Mouse (Mus musculus) activated CD4-positive, CD25-positive, alpha-beta regulatory T cell, adult 4 months (primary cell): ENCODE results near the gene Ginm1. TPM values are rescaled to one million over a fixed set of nuclear protein-coding genes. Genes with fewer than 3 reads are reported as not detected.

Experiments
- ATAC-seq: one replicate; pipeline ENCODE4 v1.8.0; 2017
- polyA plus RNA-seq, 2 experiments: library from polyadenylated mRNA; unstranded; fragments of 100-300 nt; shearing (Covaris generic); gene quantifications; one replicate each; pipeline ENCODE4 v1.2.1; 2017

The Ginm1 gene
- 10 to 100 TPM; 60.7 to 68.8 TPM for polyA plus RNA-seq

DNA sequence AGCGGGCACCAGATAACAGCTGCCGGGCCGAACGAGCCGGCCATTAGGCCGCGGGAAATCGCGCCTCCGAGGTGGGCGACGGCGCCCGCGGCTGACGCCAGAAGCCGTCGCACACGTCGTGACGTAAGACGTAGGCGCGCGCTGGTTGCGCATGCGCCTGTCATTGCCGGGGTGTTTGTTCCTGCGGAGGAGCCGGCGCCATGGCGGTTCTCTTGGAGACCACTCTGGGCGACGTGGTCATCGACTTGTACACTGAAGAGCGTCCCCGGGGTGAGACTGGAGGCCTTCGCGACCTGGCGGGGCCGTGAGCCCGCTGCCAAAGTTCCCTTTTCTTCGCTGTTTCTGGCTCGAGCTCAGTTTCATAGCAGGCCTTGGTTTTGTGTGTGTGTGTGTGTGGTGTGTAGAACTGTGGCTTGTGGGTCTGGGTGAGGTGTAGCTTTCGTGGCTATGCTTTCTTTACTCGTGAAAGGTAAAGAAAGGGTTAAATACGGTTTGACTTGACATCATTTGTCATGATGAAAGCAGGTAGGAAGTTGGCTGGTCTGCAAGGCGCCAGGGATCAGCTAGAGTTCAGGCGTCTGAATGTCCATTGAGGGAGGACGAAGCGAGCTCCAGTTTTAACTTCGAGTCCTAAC lies at the start of gene Ginm1, which contains the start of gene Ppil4:
Ginm1 (minus strand) TSS at position 74 of the 635 bp plus-strand sequence.
Ppil4 (plus strand) TSS at position 141 of the 635 bp plus-strand sequence.
- ATAC-seq, result peak; percentile 83

DNA sequence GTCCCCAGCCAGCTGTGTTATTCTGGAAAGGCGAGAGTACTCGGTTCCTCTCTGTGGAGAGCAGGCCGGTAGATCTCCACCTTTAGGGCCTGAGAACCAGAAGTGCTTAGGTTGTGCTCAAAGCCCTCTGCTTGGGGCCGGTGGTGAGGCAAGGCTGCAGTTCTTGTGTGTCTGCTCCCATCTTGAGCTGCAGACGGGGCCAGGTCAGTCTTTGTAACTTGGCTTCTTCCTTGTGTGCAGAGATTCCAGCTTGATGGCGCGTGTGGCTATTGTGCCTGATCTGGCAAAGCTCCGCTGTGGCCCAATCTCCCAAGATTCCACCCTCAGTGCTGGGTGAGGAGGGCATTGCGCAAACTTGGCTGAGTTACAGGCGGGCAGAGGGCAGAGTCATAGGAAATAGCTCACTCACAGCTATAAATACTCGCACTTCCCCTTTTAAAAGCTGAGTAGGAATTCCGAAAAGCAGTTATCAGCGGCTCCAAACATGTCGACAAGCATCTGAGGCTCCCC lies 49.0 kb upstream of the Ginm1 start:
- no peak for ATAC-seq

GRCm38 (mm10) chr10:7840785-7841184 lies 48.2 kb upstream of the Ginm1 start:
- no peak for ATAC-seq

- no peak for ATAC-seq
Measured at GRCm38 (mm10) chr10:7840353-7840733, 47.7 kb upstream of the Ginm1 start.

- peak; percentile 55 for ATAC-seq
Measured at GRCm38 (mm10) chr10:7839551-7840352, 47.1 kb upstream of the Ginm1 start.

DNA sequence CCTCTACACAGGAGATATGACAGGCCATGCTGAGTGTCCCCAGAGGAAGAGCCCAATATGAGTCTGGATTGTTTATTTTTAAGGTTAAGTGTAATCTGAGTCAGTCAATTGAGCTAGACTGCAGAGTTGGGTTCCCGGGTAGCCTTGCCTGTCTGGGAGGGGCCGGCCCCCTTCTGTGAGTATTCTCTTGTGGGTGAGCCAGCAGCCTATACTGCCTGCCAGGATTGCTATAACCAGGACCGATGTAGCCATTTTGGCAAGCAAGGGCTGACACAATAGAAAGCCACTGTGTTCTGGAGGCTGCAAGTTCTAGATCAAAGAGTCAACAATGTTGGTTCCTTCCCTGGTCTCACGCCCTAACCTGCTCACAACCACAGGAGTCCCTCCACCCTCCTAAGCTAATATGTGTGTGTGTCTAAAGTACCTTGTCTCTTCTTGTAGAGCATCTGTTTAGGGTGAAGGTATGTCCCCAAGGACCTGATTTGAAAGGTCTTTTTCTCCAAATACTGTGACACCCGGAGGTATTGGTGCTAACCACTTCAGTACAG lies 46.3 kb upstream of the Ginm1 start:
- ATAC-seq, result peak; percentile 27

GRCm38 (mm10) chr10:7838036-7838435 lies 45.4 kb upstream of the Ginm1 start:
- ATAC-seq, result no peak

DNA sequence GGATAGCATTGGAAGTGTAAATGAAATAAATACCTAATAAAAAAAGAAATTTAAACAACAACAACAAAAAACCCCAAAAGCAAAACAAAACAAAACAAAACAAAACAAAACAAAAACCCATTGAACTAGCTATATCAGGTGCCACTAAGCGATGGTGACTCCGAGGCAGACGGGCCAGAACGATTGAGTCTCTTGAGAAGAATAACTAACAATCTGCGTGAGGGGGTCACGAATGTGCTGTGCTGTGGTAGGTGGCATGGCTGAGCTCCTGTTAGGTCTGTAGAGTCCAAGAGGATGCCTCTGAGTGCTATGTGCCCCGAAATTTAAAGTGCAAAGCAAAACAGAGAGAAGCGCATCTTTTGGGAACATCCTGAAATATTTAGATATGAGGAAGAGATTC lies 44.8 kb upstream of the Ginm1 start:
- no peak for ATAC-seq

DNA sequence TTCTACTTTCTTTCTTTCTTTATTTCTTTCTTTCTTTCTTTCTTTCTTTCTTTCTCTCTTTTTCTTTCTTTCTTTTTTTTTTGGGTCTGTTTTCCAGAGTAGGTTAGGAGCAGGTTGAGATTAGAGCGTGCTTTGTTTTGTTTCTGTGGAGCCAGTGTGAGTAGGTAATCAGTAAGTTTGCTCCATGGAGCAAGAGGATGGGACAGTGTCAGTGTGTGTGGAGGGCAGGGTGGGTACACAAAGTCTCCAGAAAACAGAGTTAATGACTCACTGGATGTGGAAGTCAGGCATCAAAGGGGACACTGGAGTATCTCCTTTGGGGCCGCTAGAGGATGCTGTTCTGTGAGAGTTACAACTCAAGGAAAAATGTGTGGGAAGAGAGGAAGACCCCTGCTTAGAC lies 44.3 kb upstream of the Ginm1 start:
- no peak for ATAC-seq

GRCm38 (mm10) chr10:7834671-7835225 lies 42.1 kb upstream of the Ginm1 start:
- no peak for ATAC-seq

DNA sequence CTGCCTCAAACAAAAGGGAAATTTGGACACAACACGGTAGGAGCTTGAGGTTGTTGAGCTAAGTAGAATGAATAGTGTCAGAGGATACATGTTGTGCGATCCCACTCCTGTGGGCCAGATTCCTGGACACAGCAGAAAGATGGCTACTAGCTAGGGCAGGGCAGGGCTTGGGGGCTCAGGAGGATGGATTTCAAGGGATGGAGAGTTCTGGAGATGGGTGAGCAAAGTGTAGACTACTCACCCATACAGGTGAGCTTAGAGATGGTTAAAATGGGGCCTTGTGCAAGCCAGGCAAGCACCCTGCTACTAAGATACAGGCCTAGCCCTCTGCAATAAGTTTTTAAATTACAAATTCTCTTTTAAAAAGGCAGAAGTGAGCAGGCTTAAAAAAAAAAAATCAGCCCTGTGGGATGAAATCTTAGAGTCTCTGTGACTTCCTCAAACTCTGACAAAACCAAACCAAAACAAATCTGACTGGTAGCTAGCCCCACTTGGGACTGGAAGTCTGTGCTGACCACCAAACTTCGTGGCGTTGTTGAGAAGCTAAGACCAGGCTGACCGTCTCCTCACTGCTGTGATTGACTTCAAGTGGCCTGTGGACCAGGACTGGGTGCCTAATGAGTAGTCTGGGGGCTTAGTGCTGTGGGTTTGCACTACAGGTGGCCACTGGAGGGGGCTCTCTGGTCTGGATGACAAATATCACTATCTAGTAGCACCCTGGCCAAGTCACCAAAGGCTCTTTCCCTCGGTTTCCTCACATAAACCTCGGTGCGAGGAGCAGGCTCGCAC lies 40.9 kb upstream of the Ginm1 start:
- no peak for ATAC-seq

- peak; percentile 84 for ATAC-seq
Measured at GRCm38 (mm10) chr10:7832171-7832676, 39.6 kb upstream of the Ginm1 start, which contains the start of gene Zc3h12d. Gene Zc3h12d, plus strand, starts transcription at chr10:7832470.

GRCm38 (mm10) chr10:7826106-7826505 lies 33.5 kb upstream of the Ginm1 start:
- peak; percentile 43 for ATAC-seq

DNA sequence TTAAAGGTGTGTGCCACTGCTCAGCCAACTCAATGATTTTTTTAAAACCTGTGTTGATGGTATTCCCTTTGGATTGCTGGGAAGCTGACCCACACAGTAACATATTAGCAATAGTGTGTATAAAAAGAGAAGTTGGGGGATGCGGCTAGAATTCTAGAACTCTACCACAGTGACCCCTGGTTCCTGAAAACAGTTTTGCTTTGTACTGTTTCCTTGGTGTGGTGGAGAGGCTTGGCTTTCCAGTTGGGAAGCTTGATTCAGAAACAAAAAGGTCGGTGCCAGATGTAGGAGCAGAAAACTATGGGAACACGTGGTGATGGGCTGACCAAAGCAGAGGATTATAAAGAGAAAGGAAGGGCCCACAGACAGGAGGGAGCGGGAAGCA lies 32.6 kb upstream of the Ginm1 start:
- ATAC-seq, result no peak

- ATAC-seq, result peak; percentile 90
Measured at GRCm38 (mm10) chr10:7824663-7825280, 32.1 kb upstream of the Ginm1 start.

GRCm38 (mm10) chr10:7821981-7822380 lies 29.4 kb upstream of the Ginm1 start:
- no peak for ATAC-seq

- ATAC-seq, result no peak
Measured at GRCm38 (mm10) chr10:7820171-7820570, 27.5 kb upstream of the Ginm1 start.

GRCm38 (mm10) chr10:7819603-7820002 lies 27.0 kb upstream of the Ginm1 start:
- ATAC-seq, result peak; percentile 34

DNA sequence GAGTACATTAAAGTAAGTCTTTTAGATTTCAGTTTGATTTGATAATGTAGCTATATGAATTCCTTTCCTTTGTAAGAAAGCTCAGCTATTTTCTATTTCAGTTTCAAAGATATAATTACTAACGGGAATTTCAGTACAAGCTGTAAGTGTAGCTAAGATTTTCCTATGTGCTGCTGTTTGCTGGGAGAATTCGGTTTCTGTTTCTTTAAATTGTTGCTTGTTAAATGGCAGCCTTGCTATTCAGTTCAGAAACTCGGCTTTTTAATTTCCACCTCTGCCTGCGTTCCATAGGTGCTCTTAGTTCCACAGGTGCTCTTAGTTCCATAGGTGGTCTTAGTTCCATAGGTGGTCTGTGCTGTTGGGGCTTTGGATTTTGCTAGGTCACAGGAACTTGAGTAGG lies 26.5 kb upstream of the Ginm1 start:
- no peak for ATAC-seq

- peak; percentile 26 for ATAC-seq
Measured at GRCm38 (mm10) chr10:7818676-7819075, 26.1 kb upstream of the Ginm1 start.

GRCm38 (mm10) chr10:7816476-7816875 lies 23.9 kb upstream of the Ginm1 start:
- ATAC-seq, result peak; percentile 59

DNA sequence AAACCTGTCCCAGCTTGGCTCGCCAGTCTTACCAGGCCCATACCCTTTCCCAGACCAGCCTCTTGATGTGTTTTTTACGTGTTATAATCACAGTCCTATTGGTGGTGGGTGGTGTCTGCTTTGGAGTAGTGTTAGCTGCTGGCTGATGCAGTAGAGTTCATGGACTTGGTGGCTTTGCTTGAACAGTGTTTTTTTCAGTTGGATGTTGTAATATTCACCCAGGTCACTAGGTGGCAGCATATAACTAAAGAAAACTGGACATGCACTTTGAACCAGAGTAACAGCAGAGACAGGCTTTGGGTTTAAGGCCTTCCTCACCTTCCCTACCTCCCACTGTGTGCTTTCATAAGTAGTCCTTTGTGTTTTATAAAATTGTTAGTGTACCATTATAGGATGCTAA lies 17.3 kb upstream of the Ginm1 start:
- ATAC-seq, result peak; percentile 80
